Mouse (Mus musculus): ENCODE measurements at regions not wholly inside any gene's neighbourhood (a gene's known extent, or its start where the extent isn't known, plus 50 kb on each side); places are given as distances from the start of the nearest gene placed in this dataset.

DNA sequence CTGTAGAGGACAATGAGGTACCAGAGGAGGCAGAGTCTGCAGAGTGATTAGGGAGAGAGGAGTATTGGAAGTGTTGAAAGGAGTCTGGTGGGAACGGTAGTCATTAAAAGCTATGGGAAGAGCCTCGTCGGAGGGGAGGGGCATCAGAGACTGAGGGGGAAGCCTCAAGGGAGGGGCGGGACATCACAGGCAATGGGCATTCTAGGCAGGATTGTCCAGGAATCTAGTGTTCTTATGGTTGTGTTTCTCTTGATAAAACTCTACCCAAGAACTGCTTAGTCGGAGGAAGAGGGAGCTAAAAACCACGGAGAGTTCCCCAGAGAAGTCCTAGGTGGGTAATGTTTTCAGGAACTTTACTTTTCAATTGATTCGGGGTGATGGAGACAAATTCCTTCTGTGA is 90.2 kb downstream of the Sec23ip start:
- no peak for DNase-seq

DNA sequence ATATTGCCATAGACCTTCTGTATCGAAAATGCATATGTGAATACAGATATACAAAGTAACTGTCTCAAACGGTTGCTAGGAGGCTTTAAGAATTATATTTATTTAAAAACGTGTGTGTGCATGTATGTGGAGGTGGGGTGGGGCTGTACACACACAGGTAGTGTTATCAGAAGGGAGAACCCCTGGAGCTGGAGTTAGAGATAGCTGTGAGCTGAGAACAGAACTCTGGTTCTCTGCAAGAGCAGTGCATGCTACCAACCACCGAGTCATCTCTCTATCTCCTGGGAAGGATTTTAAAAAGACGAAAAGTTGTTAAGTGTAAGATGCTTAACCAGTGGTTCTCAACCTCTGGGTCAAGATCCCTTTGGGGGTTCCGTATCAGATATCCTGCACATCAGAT is 91.7 kb downstream of the Sec23ip start:
- no peak for DNase-seq

DNA sequence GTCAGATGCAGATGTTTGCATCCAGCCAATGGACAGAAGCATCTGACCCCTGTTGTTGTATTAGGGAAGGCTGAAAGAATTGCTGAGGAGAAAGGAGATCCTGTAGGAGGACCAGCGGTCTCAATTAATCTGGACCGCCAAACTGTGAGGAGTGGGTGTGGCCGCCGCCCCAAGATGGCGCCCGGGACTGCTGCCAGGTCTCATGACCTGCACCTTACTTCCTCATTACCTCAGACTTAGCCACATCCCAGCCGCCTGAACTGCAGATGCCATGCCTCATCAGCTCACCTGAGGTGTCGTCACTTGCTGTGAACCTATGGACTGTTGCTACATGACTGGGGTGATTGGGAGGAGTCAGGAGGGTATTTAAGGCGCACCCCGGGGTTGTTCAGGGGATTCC is 97.8 kb downstream of the Sec23ip start:
- no peak for DNase-seq

DNA sequence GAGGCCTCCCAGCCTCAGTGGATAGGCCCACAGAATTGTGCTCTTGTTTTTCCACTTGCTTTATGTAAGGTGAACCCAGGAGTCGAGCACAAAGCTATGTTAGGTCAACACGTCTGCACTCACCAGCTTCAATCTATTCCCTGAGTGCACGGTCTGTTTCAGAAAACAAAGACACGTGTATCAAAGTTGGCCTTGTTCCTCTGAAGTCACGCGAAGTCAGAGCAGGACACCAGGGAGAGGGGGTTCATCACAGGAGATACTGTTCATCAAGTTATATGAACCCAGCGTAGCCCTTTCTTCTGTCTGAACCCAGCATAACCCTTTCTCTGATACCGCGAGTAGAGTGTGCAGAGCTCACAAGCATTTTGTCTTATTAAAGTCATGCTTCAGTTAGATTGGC is 98.8 kb downstream of the Sec23ip start:
- DNase-seq: no peak

DNA sequence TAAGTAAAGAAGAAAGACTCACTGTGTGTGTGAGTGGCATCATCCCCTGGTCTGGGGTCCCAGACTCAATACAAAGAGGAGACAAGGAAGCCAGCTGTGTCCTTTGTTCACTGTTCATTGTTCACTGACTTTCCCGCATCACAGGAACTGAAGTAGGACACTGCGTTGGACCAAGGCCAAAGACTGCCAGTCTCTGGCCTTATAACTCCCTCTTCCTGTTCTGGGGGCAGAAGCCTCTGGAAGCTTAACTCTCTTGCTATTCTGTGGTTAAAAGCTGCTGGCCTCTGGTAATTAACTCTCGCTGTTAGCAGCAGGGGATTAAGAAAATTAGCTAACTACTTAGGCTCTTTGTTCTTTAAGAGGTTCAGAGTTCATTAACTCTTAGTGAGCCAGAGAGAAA is 104.5 kb downstream of the Sec23ip start:
- DNase-seq: no peak

DNA sequence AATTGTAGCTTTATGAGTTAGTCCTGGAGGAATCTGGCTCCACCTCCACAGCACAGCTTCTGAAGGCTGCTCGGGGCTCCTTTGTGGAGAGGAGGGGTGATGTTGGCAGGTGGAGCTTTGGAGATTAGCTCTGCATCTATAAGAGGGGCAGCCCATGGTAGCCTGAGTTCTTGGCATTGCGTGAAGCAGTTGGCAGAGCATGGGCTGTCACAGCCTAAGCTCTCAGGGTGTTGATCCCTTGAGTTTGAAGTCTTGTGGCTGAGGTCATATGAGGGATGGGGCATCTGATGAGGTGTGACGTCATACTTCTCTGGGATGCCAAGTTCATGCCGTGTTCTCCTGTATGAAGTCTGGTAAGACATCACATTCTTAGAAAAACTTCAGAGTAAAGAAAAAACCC is 109.5 kb downstream of the Sec23ip start:
- DNase-seq: no peak

DNA sequence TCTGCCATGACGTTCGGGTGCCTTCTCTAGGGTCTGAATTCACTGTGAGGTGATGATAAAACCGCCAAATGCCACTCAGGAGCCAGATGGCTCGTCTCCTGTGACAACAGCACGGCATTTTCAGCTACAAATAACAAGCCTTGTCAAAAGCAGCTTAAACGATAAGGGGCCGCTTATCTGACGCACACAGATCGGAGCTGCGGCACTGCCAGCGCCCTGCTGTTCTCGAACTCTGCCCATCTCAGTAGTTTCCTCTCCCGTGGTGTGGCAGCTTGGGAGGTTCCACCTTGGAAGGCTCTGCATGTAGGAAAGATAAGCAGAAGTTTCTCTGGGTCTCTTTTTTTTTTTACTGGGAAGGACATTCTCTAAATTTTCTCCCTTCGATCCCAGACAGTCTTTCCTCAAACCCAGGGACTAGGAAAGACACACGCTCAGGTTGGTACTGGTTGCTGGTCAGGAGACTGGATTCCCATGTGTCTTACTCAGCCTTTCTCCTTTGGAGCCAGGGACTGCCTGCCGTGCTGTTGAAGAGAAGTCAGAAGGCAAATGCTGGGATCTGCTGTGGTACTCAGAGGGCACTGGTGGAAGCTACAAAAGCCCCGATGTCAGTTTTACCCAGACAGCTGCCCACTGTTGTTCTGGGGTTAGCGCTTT is 110.1 kb downstream of the Sec23ip start:
- no peak for DNase-seq

DNA sequence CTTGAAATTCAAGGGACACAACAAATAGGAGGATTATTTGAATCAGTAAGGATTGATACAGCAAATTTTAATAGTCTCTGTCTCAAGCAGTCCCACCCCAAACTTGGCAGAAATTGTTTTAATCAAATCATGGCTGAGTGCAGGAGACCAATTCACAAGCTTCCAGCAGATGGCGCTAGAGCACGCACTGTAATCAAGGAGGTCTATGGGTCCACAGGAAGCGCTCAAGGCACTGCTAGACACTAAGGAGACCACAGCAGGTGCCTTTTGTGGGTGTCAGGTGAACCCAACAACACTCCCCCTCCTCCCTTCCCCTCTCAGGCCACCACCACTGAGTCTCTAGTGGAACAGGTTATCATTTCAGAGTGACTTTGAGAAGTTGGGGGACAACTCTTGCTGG is 115.4 kb downstream of the Sec23ip start:
- DNase-seq: peak; percentile 66

DNA sequence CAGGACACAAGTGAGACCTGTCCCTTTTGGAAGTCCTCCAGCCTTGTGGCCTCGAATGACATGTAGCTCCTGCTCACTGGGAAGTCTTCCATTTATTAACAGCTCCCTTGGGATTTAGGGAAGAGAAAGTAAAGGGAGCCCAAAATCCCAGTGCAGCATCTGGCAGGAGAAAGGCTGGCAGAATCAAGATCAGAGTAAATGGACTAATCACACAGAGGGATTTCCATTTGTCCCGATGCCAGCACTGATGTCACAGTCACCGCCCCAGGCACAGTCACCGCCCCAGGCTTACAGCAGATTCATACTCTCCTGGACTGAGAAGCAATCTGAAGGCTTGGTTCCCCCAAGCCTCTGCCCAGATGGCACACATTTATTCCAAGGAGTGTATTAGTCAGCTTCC is 116.0 kb downstream of the Sec23ip start:
- DNase-seq: peak; percentile 17

DNA sequence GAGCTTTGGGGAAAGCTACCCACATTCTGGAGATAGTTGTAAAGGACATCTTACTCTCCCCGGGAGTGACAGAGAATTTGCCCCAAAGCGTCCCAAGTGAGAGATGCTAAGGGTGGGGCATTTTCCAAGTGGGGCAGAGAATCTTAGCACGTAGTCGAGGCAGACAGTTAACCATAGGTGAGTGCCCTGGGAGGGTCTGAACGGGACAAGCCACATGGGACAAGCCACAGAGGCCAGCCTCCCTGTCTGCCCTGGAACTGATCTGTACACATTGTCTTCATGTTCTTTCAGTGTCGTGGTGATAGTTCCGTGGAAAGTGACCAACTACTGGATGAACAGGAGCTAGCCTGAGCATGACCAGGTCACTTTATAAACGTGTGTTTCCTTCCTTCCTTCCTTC is 116.6 kb downstream of the Sec23ip start:
- DNase-seq: no peak

DNA sequence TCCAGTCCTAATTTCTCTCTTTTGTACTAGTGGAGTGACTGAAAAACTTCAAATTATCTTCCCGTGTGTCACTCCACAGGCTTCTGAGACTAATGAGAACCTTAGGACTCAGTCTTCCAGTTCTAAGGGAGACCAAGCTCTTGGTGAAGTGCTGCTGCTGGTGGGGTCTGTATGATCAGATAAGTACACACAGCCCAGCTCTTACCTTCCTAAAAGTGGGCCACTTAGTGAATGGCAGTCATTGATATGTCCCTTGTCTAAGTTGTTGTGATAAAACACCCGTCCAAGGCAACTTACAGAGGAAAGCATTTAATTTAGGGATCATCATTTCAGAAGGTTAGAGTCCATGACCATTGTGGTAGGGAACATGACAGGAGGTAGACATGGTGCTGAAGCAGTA is 124.1 kb downstream of the Sec23ip start:
- no peak for DNase-seq

DNA sequence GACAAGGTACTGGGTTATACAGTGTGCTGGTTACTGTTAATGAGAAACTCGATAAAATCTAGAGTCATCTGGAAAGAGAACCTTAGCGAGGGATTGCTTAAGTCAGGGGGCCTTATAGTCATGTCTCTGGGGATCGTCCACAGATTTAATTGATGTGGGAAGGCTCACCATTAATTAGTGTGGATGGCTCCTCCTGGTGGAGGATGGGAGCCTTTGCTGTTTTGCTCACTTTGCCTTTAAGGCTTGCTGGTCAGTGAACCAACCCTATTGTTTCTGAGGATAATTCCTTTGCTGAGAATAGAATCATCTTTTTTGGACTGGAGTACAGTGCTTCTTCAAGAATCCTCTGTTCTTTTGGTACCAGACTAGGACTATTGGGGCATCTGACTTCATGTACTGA is 139.3 kb downstream of the Sec23ip start:
- DNase-seq: no peak

DNA sequence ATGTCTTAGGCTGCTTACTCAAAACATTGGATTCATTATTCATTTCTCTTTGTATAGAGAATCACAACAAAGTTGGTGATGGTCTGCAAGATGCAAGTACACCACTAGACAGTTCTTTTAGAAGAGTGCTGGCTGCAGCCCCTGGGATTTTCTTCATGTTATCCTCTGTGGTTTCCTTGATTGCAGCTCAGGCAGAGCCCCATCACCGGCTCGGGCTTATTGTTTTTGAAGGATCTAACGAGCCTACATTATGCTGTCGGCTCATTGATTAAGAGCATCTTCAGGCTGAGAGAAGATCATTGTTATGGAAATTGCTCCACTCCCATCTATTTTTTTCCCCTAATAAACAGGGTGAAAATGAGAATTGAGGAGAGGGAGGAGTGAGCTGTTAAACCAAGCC is 140.8 kb downstream of the Sec23ip start:
- DNase-seq: no peak

DNA sequence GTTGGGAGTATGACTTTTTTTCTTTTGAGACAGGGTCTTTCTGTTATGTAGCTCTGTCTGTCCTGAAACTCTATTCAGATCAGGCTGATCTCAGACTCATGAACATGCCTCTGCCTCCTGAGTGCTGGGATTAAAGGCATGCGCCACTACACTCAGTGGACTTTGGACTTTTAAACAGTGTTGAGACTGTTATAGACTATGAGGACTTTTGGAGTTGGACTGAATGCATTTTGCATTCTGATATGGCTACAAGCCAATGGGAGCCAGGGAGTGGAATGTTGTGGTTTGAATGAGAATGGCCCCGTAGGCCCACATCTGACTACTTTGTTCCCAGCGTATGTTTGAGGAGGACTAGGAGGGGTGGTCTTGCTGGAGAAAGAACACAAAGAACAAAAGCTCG is 165.4 kb downstream of the Sec23ip start:
- DNase-seq: no peak

DNA sequence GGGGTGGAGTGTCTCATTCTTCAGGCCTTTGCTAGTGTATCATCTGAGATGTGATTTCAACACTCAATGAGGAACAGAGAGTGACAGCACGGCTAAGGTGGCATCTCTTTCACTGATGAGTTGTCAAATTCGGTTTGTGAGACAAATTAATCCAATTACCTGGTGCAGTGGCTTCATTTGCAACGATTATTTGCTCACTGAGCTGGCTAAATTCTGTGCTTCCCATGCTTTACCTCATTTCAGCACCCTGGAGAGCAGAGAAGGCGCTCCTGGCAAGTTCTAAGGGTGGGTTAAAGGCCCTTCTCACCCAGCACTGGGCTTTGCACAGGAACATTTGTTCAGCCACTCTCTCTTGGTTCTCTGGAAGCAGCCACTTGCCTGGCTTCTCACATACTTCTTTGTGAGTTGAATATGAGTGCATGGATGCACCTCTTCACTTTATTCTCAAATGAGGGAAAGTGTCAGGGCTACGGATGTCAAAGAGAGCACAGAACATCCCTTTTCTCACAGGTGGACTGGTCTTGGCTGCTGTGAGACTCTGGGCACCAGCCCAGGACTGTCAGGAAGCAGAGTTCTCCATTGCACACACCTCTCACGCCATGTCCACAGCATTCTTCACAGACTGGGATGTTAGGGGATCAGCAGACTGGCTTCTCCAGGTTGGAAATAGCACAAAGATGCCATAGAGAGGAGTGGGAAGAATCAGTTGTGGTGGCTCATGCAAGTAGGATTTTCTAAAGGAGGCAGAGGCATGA is 193.4 kb downstream of the Sec23ip start:
- no peak for DNase-seq

DNA sequence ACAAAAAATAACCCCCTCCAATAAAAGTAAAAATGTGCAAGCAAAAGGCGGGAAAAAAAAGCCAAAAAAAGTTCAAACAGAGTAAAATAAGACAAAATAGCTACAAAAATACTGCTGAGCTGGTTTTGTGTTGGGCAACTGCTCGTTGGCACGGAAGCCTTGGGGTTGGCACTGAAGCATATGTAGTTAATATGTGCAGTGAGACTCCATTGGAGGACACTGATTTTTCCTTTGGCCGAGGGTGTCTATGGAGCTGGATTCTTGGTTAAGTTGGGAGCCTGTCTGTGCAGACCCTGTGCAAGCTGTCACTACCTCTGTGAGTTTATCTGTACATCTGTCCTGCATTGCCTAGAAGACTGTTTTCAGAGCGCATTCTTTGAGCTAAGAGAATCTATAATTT is 215.8 kb downstream of the Sec23ip start:
- DNase-seq: no peak

DNA sequence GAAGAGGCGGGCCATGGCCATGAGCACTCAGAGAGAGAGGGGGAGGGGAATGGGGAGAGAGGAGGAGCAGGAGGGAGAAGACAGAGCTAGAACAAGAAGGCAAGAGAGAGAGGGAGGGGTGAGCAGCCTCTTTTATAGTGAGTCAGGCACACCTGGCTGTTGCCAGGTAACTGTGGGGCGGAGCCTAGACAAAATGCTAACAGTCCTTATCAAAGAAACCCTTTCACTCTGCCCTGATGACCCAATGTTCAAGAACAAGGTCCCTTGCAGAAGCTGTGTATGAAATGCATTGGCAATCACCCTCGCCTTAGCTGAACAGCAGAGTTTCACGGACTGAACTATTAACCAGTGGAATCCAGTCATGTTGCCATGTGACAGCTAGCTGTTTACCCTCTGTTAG is 235.2 kb downstream of the Sec23ip start:
- peak; percentile 15 for DNase-seq

DNA sequence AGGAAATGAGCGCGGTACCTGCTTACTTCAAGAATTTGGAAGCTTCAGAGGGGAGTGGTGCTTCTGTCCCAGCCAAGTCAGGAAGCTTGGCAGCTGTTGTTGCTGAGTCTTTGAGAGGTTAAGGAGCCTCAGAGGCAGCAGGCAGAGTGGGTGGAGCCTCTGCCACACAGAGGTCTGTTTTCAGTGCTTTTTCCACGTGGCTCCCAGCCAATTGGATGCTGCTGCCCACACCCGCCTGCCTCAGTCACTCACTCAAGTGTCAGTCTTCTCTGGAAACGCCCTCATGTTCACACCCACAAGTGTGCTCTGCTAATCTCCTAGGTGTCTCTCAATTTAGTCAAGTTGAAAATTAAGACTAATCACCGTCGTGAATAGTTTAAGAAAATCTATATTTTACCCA is 236.1 kb downstream of the Sec23ip start:
- DNase-seq: peak; percentile 15

DNA sequence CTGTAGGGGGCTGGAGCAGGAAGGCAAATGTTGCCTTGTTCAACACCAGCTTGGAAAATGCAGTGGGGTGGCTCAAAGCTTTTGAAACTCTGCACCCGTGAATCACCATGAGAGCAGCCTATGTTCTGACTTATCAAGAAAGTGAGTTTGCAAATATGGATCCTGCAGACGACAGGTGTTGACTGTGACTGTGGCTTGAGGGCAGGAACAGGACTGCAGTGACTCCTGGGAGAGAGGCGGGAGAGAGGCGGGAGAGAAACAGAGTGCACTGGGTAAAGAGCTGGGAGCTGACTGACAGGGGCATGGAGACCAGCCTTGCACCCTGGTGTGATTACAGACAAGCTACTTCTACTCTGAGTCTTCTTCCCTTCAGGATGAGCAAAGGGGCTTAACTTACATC is 254.0 kb downstream of the Sec23ip start:
- no peak for DNase-seq

DNA sequence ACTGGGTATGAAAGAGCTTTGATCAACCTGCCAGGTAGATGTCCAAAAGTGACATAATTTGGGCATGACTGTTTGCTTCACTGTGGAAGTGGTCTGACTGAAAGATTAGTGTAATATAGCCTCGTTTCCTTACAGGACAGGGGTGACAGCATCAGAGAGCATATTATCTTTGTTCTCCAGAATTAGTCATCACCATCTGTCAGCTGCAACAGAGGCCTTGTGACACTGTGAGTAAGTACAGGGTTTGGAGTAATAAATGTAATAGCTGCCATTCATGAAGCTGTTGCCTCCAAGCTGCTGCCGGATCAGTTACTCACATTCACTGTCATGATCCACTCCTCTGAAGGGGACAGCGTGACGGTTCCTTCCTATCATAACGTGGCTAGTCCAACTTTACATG is 254.4 kb upstream of the Plpp4 start:
- DNase-seq: no peak

DNA sequence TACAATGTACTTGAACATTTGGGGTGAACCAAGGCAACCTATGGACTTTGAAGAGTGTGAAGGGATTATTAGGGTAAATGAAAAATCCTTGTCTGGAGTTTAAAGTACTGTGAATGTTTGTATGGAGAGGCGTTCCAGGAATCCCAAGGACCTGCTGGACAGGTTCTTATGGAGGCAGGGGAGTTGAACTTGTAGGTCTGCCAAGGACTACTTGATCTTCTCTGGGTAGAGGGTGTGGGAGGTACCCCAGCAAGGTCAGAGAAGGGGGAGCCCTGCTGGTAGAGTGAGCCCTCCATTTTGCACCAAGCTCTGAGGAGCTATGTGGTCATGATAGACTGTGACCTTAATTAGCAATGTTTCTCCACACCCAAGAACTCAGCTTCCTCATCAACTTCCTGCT is 253.7 kb upstream of the Plpp4 start:
- peak; percentile 41 for DNase-seq

DNA sequence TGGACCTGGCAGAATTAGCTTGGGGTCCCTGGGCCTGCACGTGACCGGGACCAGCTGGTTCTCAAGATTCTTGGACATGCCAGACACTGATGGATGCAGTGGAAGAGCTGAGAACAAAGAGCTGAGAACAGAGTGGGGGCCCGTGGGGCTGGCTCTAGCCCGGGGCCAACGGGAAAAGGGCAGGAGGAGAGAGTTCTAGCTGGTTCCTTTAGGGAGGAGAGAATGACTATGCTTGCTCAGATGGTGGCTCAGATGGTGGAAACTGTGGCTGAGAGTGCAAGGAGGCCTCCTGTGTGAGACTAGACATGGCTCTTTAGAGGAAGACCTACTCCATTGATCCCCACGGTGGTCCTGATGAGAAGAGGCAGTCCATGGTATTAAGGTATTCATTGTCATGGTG is 240.5 kb upstream of the Plpp4 start:
- no peak for DNase-seq

DNA sequence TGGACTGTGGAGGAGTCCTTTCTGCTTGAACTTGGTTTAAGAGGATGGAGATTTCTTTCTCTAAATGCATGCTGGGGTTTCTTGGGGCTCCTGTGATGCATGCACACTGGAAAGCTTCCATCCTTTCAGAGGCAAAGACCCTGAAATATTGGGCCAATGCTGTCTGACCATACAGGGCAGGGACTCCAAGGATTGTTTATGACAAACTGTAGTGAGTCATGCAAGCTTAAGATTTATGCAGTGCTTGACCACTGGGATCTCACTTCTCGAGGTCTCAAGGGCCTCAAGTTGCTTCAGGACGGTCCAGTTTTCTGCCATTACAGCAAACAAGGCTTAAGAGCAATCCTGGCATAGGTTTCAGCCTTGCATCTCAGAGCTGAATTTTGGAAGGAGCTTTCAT is 229.7 kb upstream of the Plpp4 start:
- DNase-seq: no peak

DNA sequence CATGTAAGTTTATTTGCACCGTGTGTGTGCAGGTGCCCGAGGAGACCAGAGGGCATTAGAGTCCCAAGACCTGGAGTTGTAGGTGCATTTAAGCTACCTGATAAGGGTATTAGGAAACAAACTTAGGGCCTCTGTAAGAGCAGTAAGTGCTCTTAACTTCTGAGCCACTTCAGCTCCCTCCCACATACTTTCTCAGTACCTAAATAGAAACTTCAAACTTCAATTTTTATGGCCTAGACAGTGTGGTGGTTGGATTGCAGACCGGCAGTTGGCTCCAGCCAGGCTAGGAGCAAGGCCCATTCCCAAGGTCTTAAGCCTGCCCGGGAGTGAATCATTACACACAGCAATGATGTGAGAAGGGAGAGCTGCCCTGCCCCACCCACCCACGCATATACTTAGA is 208.8 kb upstream of the Plpp4 start:
- DNase-seq: peak; percentile 48

DNA sequence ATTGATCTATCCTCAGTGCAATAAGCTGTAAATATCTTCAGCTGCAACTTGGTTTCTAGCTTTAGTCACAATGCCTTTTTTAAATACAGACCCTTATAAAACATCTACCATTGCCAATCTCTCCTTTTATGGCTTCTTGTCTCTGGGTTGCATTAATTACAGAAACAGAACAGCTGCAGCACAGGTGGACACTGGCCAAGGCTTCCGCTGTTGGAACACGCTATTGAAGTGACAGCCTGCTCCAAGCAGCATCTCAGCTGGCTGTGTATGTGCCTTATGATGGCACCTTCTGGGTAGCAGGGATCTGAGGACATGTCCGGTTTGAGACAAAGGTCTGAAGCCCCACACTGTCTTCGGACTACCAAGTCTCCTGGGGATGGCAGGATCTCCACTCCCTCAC is 207.1 kb upstream of the Plpp4 start:
- DNase-seq: peak; percentile 26
